Mouse (Mus musculus): ENCODE measurements around the gene Syncrip.
A peak's percentile ranks its signal among the peaks of the same experiment; 100 is the strongest.
"Not testable (repeated sequence)": the region's sequence is repeated elsewhere in the genome, so short reads cannot be mapped to it uniquely, and the experiment has no call there.

Syncrip gene

GRCm38 (mm10) chr9:88482829-88483396 is 539 bp upstream of the Syncrip start:
- peak; percentile 82 for DNase-seq (ENCODE audit: low spot score)

- DNase-seq (ENCODE audit: low spot score): peak; percentile 50
These were observed 598 bp downstream of the Syncrip start for GRCm38 (mm10) chr9:88481791-88482160.

DNA sequence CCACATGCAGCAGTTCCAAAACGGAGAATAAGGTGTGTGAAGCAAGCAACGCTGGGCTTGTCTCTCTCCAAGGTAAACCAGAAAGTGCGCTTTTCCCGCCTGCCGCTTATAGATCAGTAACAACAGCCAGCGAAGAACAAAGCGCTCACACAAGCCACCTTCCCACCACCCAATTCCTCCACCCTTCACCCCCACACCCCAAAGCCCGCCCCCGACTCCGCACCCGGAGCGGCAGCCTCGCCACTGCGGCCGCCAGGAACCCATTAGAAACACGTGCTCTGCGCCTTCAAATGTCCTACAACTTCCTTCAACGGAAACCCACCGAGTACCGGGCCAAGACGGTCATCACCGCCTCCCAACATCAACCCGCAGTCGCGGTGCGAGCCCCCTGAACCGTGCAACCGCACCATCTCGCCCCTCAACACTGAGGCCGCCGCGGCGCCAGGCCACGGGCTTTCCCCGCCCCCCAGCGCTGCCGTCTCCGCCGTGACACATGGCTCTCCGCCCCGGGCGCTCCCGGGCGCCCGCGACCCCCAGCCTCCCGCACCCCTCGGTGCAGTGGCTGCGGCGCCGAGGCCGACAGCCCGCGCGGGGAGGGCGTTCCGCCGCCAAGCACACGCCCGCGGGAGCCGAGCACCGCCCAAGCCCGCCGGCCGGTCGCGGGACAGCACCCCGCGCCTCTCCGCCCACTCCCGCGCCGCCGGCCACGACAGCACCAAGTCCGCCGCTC is 1.1 kb downstream of the Syncrip start:
- DNase-seq (ENCODE audit: low spot score): peak; percentile 32

GRCm38 (mm10) chr9:88480120-88480519 is 2.3 kb downstream of the Syncrip start:
- no peak for DNase-seq (ENCODE audit: low spot score)

DNA sequence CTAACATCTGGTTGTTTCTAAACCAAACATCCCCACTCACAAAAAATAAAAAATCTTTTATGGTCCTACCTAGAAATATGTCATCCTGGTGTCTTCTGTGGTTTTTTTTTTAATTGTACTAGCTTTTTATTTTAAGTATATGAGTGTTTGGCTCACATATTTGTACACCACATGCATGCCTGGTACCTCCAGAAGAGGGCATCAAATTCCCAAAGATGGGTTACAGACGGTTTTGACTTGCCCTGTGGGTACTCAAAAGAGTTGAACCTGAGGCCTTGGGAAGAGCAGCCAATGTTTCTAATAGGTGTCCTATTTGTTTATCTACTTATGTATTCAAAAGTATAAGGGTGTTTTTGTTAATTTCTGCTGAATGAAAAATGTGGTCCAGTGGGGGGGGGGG is 6.2 kb downstream of the Syncrip start:
- no peak for DNase-seq (ENCODE audit: low spot score)

- DNase-seq (ENCODE audit: low spot score): not testable (repeated sequence)
These were observed 21.4 kb downstream of the Syncrip start for GRCm38 (mm10) chr9:88461017-88461416.

- no peak for DNase-seq (ENCODE audit: low spot score)
These were observed 42.4 kb downstream of the Syncrip start for GRCm38 (mm10) chr9:88439991-88440390.

DNA sequence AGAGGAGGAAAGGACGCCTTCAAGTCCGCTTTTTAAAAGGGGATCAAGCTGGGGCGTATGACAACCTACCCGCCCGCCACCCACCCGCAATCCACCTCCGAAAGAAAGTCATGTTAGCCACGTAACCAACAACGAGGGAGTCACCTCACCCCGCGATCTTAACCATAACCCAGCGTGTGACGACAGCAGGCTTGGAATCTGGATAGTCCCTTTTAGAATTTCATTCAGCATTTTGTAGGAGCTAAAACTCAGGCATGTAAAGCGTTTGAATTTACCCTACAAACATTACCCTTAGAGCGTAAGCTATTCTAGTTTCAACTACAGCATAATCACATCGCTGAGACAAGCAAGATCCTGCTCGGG is 43.2 kb downstream of the Syncrip start:
- no peak for DNase-seq (ENCODE audit: low spot score)

DNA sequence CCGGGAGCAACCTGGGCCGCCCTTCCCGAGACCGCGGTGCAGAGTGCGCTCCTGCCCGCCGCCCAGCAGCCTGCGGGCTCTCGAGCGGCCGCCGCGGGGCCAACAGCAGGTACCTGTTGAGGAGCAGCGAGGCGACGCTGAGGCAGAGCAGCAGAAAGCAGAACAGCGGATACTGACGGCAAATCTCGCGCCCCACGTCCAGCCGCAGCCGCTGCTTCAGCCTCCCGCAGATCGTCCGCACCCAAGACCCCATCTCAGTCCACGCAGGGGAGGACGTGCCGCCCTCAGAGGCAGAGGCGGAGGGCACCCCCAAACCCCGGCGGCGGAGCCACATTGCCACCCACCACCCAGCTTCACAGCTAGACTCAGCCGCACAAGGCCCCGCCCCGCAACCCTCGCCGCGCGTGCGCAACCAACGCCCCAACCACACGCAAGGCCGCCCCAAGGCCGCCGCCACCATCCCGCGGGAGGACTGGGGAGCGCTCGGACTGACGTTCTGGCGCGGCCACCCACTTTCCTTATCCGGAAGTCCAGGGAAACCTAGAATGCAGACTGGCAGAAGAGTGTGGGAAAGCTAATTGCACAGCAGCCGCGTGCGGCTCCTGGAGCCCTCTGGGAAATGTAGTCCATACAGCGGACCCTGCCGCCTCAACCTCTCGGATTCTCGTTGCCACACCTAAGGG is 43.7 kb downstream of the Syncrip start, which contains the start of gene Snx14:
Snx14 (minus strand) TSS at position 404 of the 683 bp plus-strand sequence.
- DNase-seq (ENCODE audit: low spot score): peak; percentile 97

- DNase-seq (ENCODE audit: low spot score): no peak
These were observed 44.2 kb downstream of the Syncrip start for GRCm38 (mm10) chr9:88438237-88438554.

DNA sequence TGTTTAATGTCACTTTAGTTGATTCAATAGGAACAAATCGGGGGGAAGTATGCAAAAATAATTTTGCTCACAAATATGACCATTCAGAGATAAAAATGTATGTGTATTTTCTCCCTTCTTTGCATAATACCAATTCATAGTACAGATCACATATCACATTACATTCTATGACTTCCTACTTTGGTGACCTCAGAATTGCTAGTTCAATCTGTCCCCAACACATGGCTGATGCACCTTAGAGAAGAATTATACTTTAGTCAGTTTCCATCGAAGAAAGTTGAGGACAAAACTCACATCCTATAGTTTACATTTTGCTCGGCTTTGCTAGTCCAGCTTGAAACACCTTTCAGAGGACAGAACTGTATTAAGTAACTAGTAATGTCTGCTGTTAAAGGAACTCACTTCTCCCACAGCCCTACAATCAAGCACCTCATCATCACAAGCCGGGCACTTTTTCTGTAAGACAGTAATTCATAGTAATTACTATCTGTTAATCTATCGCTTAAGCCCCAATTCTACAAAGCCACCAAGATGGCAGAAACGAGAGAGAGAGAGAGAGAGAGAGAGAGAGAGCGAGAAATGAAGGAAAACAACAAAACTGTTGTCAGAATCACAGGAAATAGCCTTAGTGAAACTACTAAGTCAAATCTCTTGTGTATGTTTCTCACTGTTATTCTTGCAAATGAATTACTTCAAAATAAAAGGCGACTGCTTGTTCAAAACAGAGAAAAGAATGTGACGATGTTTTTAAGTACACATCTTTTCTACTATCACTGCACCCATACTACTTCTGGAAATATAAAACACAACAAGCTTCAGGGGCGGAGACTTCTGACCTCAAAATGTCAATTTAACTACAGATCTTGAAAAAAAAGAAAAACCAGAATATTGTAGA is 44.8 kb downstream of the Syncrip start:
- DNase-seq (ENCODE audit: low spot score): no peak

DNA sequence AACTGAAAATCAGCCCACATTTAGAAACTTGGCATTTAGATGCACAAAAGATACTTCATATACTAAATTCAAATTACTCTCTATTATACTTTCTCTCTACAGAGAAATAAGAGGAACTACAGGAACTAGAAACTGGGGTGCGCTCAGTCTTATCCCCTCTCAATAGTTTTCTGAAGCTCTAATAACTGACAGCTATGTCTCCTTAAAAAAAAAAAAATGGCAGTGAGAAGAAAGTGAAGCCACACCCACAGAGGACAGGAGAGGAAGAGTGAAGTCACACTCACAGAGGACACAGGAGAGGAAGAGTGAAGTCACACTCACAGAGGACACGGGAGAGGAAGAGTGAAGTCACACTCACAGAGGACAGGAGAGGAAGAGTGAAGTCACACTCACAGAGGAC is 58.0 kb downstream of the Syncrip start:
- DNase-seq (ENCODE audit: low spot score): no peak

DNA sequence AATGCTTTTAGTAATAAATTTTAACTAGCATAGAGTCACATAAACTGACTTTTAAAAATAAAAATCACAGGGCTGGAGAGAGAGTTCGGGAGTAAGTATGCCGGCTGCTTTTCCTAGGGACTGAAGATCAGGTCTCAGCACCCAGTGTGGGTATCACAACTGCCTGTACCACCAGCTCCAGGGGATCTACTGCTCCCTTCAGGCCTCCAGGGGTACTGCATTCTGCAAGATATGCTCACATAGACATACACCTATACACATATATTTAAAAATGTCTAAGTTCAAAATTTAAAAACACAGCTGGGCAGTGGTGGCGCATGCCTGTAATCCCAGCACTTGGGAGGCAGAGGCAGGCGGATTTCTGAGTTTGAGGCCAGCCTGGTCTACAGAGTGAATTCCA is 59.9 kb downstream of the Syncrip start:
- DNase-seq (ENCODE audit: low spot score): no peak

GRCm38 (mm10) chr9:88416752-88417151 is 65.6 kb downstream of the Syncrip start:
- DNase-seq (ENCODE audit: low spot score): no peak

DNA sequence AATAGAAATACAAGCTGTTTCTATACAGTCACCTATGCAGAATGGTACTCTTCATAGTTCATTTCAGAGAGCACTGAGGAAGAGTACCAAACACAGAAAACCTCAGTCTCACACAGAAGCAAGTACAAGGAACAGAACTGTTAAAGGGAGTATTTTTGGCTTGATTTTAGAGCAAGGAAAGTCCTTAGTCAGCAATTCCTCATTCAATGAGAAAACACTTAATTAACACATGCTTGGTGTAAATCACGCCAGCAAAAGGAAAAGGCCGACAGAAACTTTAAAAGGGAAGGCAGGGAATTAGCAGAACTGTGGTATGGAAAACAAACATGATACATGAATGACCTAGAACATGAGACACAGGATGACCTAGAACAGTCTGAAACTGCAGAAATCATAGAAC is 72.4 kb downstream of the Syncrip start:
- no peak for DNase-seq (ENCODE audit: low spot score)

- no peak for DNase-seq (ENCODE audit: low spot score)
These were observed 77.9 kb downstream of the Syncrip start for GRCm38 (mm10) chr9:88404515-88404914.

DNA sequence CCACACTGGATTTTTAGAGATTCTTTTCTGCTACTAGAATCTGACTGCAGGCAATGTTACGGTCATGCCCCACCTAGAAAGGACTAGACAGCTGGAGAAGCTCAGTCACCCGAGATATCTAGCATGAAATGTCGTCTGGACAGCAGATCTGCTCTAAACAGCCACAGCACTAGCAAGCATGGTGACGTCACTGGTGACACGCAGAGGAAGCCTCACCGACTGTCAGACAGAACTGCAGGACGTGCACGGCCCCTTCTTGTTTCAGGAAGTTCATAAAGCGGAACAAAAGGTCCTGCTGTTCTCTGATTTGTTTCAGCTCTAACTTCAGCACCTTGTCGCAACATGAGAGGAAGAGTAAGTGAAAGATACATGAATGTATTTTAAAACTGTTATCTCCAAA is 78.3 kb downstream of the Syncrip start:
- peak; percentile 6 for DNase-seq (ENCODE audit: low spot score)

DNA sequence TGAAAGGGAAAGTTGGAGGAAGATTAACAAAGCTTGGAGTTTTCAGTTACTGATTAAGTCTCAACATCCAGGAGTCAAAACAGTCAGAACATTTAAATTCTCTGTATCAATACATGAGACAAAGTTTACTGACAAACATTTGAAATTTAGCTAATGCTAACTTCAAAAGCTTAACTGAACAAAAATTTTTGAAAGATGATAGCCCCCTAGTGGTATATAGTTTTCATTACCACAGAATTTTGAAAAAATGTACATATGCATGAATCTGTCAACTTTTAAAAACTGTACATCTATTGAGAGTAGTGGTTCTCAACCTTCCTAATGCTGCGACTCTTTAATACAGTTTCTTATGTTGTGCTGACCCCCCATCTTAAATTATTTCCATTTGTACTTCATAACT is 83.9 kb downstream of the Syncrip start:
- DNase-seq (ENCODE audit: low spot score): no peak

Measured in urinary bladder, postnatal 14 days (tissue).